Mouse (Mus musculus) kidney, postnatal 0 days (tissue): ENCODE results near the gene Klhl21. TPM values are rescaled to one million over a fixed set of nuclear protein-coding genes. Genes with fewer than 3 reads are reported as not detected.

Experiments used
- ATAC-seq: fragments of 200-750 bp; cut with Nextera tagmentation; replicated peaks from 2 replicates; pipeline ENCODE4 v1.8.0; 2017; ENCODE audit warnings: low read depth, moderate number of reproducible peaks, moderate TSS enrichment, moderate library complexity; ENCODE audit not compliant: low FRiP score
- DNase-seq: peaks from one replicate; pipeline ENCODE4 v3.0.0-alpha.2; 2016; ENCODE audit warnings: low spot score
- H3K27ac ChIP-seq: fragments of 300-500 bp; sonication (generic); 2 replicates; pipeline ENCODE4 v1.5.1; 2014; ENCODE audit warnings: mild to moderate bottlenecking
- H3K27me3 ChIP-seq: fragments of 300-500 bp; sonication (generic); 2 replicates; pipeline ENCODE4 v1.6.1; 2014; ENCODE audit warnings: low read length, mixed read lengths; ENCODE audit not compliant: insufficient read depth
- H3K36me3 ChIP-seq: fragments of 300-500 bp; sonication (generic); 2 replicates; pipeline ENCODE4 v1.6.1; 2014; ENCODE audit warnings: low read length, mixed read lengths; ENCODE audit not compliant: insufficient read depth
- H3K4me1 ChIP-seq: fragments of 300-500 bp; sonication (generic); replicated peaks from 2 replicates; pipeline ENCODE4 v1.6.1; 2014; ENCODE audit warnings: antibody characterized with exemption, low read length, mixed read lengths; ENCODE audit not compliant: insufficient read depth
- H3K4me2 ChIP-seq: fragments of 300-500 bp; sonication (generic); 2 replicates; pipeline ENCODE4 v1.6.1; 2014; ENCODE audit warnings: mild to moderate bottlenecking, low read length, moderate library complexity, mixed read lengths
- H3K4me3 ChIP-seq: fragments of 300-500 bp; sonication (generic); replicated peaks from 2 replicates; pipeline ENCODE4 v1.5.1; 2014; ENCODE audit warnings: low read depth, low read length
- H3K9ac ChIP-seq: fragments of 300-500 bp; sonication (generic); 2 replicates; pipeline ENCODE4 v1.6.1; 2014; ENCODE audit warnings: low read depth, low read length
- H3K9me3 ChIP-seq: fragments of 300-500 bp; sonication (generic); replicated peaks from 2 replicates; pipeline ENCODE4 v1.6.1; 2016; ENCODE audit warnings: low read length, inconsistent platforms, mixed read lengths
- CTCF ChIP-seq: IDR thresholded peaks from 2 replicates; pipeline ENCODE4 v1.5.1; 2016; ENCODE audit warnings: antibody characterized with exemption, low read depth, mild to moderate bottlenecking, moderate library complexity
- WGBS: fragments of 180-500 bp; shearing (Covaris S2); extraction: QIAGEN DNeasy Blood & Tissue Kit; methylation state at CpG from one replicate; pipeline ENCODE4 v1.1.7; 2014; 5-methylcytosine and 5-hydroxymethylcytosine counted together
- polyA plus RNA-seq: library from polyadenylated mRNA; unstranded; fragments of >200 nt; fragmentation: Nextera tagmentation; extraction: Ambion mirVana; gene quantifications from 2 replicates; pipeline ENCODE4 v1.2.1, GENCODE M21; 2015

Gene Klhl21
- 10.7 and 11.2 TPM in 2 replicates for polyA plus RNA-seq

- Histone ChIP-seq H3K27ac (peak within 1 kb of the TSS; percentile 93), H3K4me2 (peak within 1 kb of the TSS; percentile 100), H3K36me3 (peaks cover 8% of the 10 kb centered on the region; the same call in 1 of the 2 replicates), H3K4me1 (peaks cover 29% of the 10 kb centered on the region), H3K9ac (peak within 1 kb of the TSS; percentile 64), H3K27me3 (no peaks in the 10 kb centered on the region), H3K4me3 (peak within 1 kb of the TSS; percentile 67), H3K9me3 (no peaks in the 10 kb centered on the region)
- DNase-seq (peak; percentile 97), ATAC-seq (peak; percentile 86)
- TF ChIP-seq CTCF, result no peak
- under 1% methylated on average over 29 of the region's 45 CpGs for WGBS
Measured at GRCm38 (mm10) chr4:152008622-152009075, at the start of gene Klhl21. Gene Klhl21, plus strand, starts transcription at chr4:152008803.

- H3K4me2 ChIP-seq, result no peak overlapping the region
- TF ChIP-seq CTCF, result no peak
- 91% methylated on average over 11 of the region's 11 CpGs for WGBS
- no peak for DNase-seq
- no peak for ATAC-seq
- H3K4me1 ChIP-seq, result no peaks in the 10 kb centered on the region
- no peak overlapping the region for H3K9ac ChIP-seq
- no peak overlapping the region for H3K27ac ChIP-seq
- no peaks in the 10 kb centered on the region for H3K27me3 ChIP-seq
- H3K4me3 ChIP-seq, result no peak overlapping the region
- peaks cover 54% of the 10 kb centered on the region for H3K36me3 ChIP-seq
- H3K9me3 ChIP-seq, result no peaks in the 10 kb centered on the region
Measured at GRCm38 (mm10) chr4:151959849-151960512, 48.6 kb upstream of the Klhl21 start.

- WGBS, result 87% methylated on average over 3 of the region's 3 CpGs
- Histone ChIP-seq H3K4me2 (no peak overlapping the region), H3K4me1 (no peaks in the 10 kb centered on the region), H3K27ac (no peak overlapping the region), H3K36me3 (peaks cover 55% of the 10 kb centered on the region), H3K4me3 (no peak overlapping the region), H3K27me3 (no peaks in the 10 kb centered on the region), H3K9ac (no peak overlapping the region), H3K9me3 (no peaks in the 10 kb centered on the region)
- TF ChIP-seq CTCF, result no peak
- DNase-seq, result no peak
- no peak for ATAC-seq
Measured at GRCm38 (mm10) chr4:151960513-151960854, 48.1 kb upstream of the Klhl21 start.

GRCm38 (mm10) chr4:151962817-151963216 lies 45.8 kb upstream of the Klhl21 start:
- ATAC-seq (no peak), DNase-seq (no peak)
- H3K27me3 ChIP-seq, result no peaks in the 10 kb centered on the region
- 74% methylated on average over 3 of the region's 3 CpGs for WGBS
- no peaks in the 10 kb centered on the region for H3K4me1 ChIP-seq
- no peaks in the 10 kb centered on the region for H3K9me3 ChIP-seq
- no peak overlapping the region for H3K4me3 ChIP-seq
- no peak overlapping the region for H3K4me2 ChIP-seq
- H3K27ac ChIP-seq, result no peak overlapping the region
- peaks cover 41% of the 10 kb centered on the region for H3K36me3 ChIP-seq
- H3K9ac ChIP-seq, result no peak overlapping the region
- TF ChIP-seq CTCF, result no peak

GRCm38 (mm10) chr4:151968204-151968921 lies 40.2 kb upstream of the Klhl21 start:
- peak overlapping the region; percentile 0; the same call in 1 of the 2 replicates for H3K27ac ChIP-seq
- DNase-seq (peak; percentile 42), ATAC-seq (0 out of 2 replicates have a peak, but pooled peaks have one; percentile 33)
- no peaks in the 10 kb centered on the region for H3K4me1 ChIP-seq
- H3K4me2 ChIP-seq, result no peak overlapping the region
- H3K9me3 ChIP-seq, result no peaks in the 10 kb centered on the region
- no peaks in the 10 kb centered on the region for H3K27me3 ChIP-seq
- no peak overlapping the region for H3K9ac ChIP-seq
- peaks cover 24% of the 10 kb centered on the region; the same call in 1 of the 2 replicates for H3K36me3 ChIP-seq
- no peak overlapping the region for H3K4me3 ChIP-seq
- 49% methylated on average over 26 of the region's 26 CpGs for WGBS
- TF ChIP-seq CTCF, result no peak

GRCm38 (mm10) chr4:151972221-151972967 lies 36.2 kb upstream of the Klhl21 start:
- peaks cover 27% of the 10 kb centered on the region for H3K36me3 ChIP-seq
- no peak for ATAC-seq
- peak; percentile 71 for TF ChIP-seq CTCF
- no peaks in the 10 kb centered on the region for H3K27me3 ChIP-seq
- no peak overlapping the region for H3K9ac ChIP-seq
- WGBS, result 65% methylated on average over 10 of the region's 10 CpGs
- no peak overlapping the region for H3K4me2 ChIP-seq
- no peak overlapping the region for H3K27ac ChIP-seq
- no peak overlapping the region for H3K4me3 ChIP-seq
- peak; percentile 69 for DNase-seq
- H3K4me1 ChIP-seq, result no peaks in the 10 kb centered on the region
- no peaks in the 10 kb centered on the region for H3K9me3 ChIP-seq
